Mouse (Mus musculus): ENCODE results near the gene Wdr20. TPM values are rescaled to one million over a fixed set of nuclear protein-coding genes. Genes with fewer than 3 reads are reported as not detected.
A peak's percentile ranks its signal among the peaks of the same experiment; 100 is the strongest.

Wdr20 gene
- polyA plus RNA-seq, 1 experiment from 2014 or later: 16.0 TPM

DNA sequence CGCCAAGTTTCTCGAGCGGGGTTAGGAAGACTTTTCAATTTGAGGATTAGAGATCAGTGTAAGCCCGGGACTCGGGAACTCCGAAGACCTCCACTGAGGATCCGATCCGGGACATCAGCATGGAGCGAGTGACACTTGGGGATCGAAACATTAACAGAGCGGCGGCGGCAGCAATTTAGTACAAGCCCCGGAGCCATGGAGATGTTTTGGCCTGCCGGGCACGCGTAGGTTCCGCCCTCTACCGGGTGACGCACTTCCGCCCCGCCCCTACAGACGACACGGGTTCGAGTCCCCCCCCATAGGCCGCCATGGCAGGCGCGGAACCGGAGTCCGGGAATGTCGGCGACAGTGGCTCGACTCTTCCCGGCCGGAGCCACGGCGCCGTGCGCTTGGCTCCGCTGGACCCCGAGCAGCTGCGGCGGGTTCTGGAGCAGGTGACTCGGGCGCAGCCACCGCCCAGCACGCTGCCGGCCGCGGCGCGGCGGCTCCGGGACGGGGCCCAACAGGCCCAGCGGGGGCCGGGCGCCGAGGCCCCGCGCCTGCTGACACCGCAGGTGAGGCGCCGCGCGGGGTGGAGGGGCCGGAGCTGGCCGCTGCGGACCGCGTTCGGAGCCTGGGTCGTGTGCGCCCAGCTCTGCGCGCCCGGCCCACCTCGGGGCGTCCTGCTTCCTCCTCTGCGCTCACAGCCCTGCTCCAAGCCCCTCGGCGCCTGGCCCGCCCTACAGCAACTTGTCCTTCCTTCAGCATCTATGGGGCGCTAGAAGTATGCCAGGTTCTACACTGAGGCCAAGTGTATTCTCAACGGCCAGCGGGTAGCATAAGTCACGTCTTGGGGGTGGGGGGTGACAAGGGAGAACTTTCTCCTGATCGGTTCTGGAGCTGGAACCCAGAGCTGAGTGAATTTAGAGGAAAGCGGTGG, 112.5 kb downstream of the Wdr20 start, which contains the start of gene Zfp839:
TSS of gene Zfp839 (plus strand) at position 244 of the 919 bp plus-strand sequence.
- peak within 1 kb of the TSS; percentile 91 for H3K9ac ChIP-seq
- peak within 1 kb of the TSS; percentile 86 for H3K4me3 ChIP-seq
- H3K27me3 ChIP-seq (replicated peaks): no peaks in the 10 kb centered on the region
- WGBS (ENCODE audit: insufficient replicate concordance): under 1% methylated on average over 88 of the region's 89 CpGs
- no peaks in the 10 kb centered on the region for H3K9me3 ChIP-seq (replicated peaks)
- peaks cover 5% of the 10 kb centered on the region for H3K36me3 ChIP-seq
- peak; percentile 65 for ATAC-seq
- peak within 1 kb of the TSS; percentile 86 for H3K27ac ChIP-seq
- peaks cover 53% of the 10 kb centered on the region for H3K4me1 ChIP-seq
- H3K4me2 ChIP-seq: peak within 1 kb of the TSS; percentile 93

DNA sequence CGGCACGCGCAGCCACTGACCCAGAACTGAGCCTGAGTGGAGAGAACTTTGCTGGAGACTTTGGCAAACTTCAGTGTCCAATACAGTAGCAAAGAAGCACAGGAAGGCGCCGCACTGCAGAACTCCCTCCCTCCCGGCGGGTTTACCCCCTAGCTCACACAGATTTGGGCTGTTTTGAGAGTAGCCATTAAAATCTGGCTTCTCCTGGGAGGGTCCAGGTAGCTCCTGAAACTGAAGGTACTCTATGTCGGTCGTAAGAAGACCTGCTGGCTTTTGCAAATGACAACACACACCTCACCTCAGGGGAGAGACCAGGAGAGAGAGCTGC, 113.1 kb downstream of the Wdr20 start:
- peaks cover 53% of the 10 kb centered on the region for H3K4me1 ChIP-seq
- ATAC-seq: peak; percentile 4
- WGBS (ENCODE audit: insufficient replicate concordance): 9% methylated on average over 9 of the region's 9 CpGs

DNA sequence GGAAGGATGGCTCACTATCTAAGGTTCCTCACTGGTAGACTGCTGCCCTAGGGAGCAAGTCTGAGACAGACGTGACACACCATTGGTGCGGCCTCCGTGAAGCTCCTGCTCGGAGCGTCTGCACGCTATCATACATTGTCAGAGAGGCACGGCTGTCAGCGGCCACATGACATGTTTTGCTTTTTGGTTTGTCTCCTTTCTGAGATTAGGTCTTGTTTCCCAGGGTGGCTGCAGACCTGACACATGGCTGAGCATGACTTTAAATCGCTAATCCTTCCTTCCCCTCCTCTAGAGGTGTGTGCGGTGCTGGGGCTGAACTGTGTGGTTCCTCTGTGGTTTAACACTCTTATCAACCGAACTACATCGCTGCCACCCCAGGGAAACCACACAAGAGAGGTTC, 113.7 kb downstream of the Wdr20 start:
- peak overlapping the region; percentile 93 for H3K4me2 ChIP-seq
- peak overlapping the region; percentile 91 for H3K9ac ChIP-seq
- peaks cover 53% of the 10 kb centered on the region for H3K4me1 ChIP-seq
- H3K4me3 ChIP-seq: peak overlapping the region; percentile 86
- H3K27me3 ChIP-seq (replicated peaks): no peaks in the 10 kb centered on the region
- H3K9me3 ChIP-seq (replicated peaks): no peaks in the 10 kb centered on the region
- H3K27ac ChIP-seq: peak overlapping the region; percentile 86
- H3K36me3 ChIP-seq: peaks cover 16% of the 10 kb centered on the region
- WGBS (ENCODE audit: insufficient replicate concordance): 10% methylated on average over 12 of the region's 12 CpGs
- peak; percentile 75 for ATAC-seq

More for the DNA sequence above, 113.1 kb downstream of the Wdr20 start:
- peak overlapping the region; percentile 86 for H3K27ac ChIP-seq
- H3K4me3 ChIP-seq: peak overlapping the region; percentile 86
- no peaks in the 10 kb centered on the region for H3K9me3 ChIP-seq (replicated peaks)
- peak overlapping the region; percentile 91 for H3K9ac ChIP-seq
- H3K27me3 ChIP-seq (replicated peaks): no peaks in the 10 kb centered on the region
- peaks cover 12% of the 10 kb centered on the region for H3K36me3 ChIP-seq
- peak overlapping the region; percentile 93 for H3K4me2 ChIP-seq

DNA sequence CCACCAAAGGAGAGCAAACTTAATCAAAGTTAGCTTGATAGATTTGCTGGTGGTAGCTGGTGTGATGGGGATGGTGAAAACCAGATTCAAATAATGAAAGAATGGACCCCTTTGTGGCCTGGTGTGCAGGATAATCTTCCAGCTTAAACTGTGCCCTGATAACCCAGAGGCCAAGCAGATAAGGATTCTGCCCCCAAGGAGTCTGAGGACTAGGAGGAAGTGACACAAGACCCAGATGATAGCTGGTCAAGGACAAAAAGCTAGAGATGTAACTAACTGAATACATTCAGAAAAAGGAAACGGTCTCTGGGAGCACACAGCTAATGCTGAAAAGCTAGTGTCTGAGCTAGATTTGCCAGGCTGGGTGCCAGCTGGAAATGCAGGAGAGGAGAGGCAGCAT, 114.2 kb downstream of the Wdr20 start:
- Histone ChIP-seq H3K36me3 (peaks cover 16% of the 10 kb centered on the region), H3K4me2 (peak overlapping the region; percentile 93), H3K4me1 (peaks cover 58% of the 10 kb centered on the region), H3K27ac (peak overlapping the region; percentile 86; the same call in 1 of the 2 replicates), H3K9me3 (replicated peaks) (no peaks in the 10 kb centered on the region), H3K27me3 (replicated peaks) (no peaks in the 10 kb centered on the region), H3K9ac (0 out of 2 replicates have a peak overlapping the region, but pooled peaks have one; percentile 91), H3K4me3 (peak overlapping the region; percentile 86; the same call in 1 of the 2 replicates)
- no peak for ATAC-seq
- 23% methylated on average over 1 of the region's 1 CpGs for WGBS (ENCODE audit: insufficient replicate concordance)

Other genes starting within 250 kb of the Wdr20 start
- gene Dync1h1, start 136.5 kb upstream of the Wdr20 start, polyA plus RNA-seq (2016; fragmentation: Nextera tagmentation; extraction: Ambion mirVana): 20.5 and 23.0 TPM in 2 replicates
- gene 1700001K19Rik, start 55.3 kb upstream of the Wdr20 start, polyA plus RNA-seq (2016; fragmentation: Nextera tagmentation; extraction: Ambion mirVana): not detected in 2 replicates
- 1,099 and 1,203 TPM in 2 replicates for gene Hsp90aa1, start 35.2 kb upstream of the Wdr20 start, polyA plus RNA-seq (2016; fragmentation: Nextera tagmentation; extraction: Ambion mirVana)
- gene Mok, start 103.0 kb downstream of the Wdr20 start, polyA plus RNA-seq (2016; fragmentation: Nextera tagmentation; extraction: Ambion mirVana): 0.51 and 0.63 TPM in 2 replicates
- gene Zfp839, start 112.3 kb downstream of the Wdr20 start, polyA plus RNA-seq (2016; fragmentation: Nextera tagmentation; extraction: Ambion mirVana): 3.2 and 4.0 TPM in 2 replicates
- gene Cinp, start 151.2 kb downstream of the Wdr20 start, polyA plus RNA-seq (2016; fragmentation: Nextera tagmentation; extraction: Ambion mirVana): 99.0 and 103 TPM in 2 replicates
- 3.4 and 3.6 TPM in 2 replicates for gene Tecpr2, start 151.3 kb downstream of the Wdr20 start, polyA plus RNA-seq (2016; fragmentation: Nextera tagmentation; extraction: Ambion mirVana)
- gene Ankrd9, start 241.1 kb downstream of the Wdr20 start, polyA plus RNA-seq (2016; fragmentation: Nextera tagmentation; extraction: Ambion mirVana): 62.2 TPM in 2 replicates